Mouse (Mus musculus) left cerebral cortex, adult 11 months (tissue): Measurements from ENCODE around the gene Gnptab.

ENCODE experiments used
- DNase-seq: peaks from one replicate; pipeline ENCODE4 v3.0.0; 2022; ENCODE audit warnings: low spot score

The Gnptab gene

DNA sequence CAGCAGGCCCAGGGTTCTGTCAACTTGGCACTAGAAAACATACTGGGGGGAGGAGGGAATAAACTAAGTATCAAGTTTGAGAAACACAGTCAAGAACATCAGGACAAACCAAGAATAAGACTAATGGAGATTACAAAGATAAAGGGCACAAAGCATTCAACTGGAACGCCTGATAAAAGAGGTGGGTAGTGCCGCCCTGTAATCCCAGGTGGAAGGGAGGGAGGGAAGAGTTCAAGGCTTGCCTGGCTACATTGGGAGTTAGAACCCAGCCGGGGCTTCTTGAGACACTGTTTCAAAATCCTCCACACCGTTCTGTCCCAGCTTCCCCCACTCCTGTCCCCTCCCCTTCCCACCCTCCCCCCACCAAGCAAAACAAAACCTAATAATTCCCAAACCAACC is 1.3 kb upstream of the Gnptab start:
- DNase-seq = no peak

GRCm38 (mm10) chr10:88380002-88380401 is 1.1 kb downstream of the Gnptab start:
- DNase-seq = no peak

GRCm38 (mm10) chr10:88380430-88381060 is 1.6 kb downstream of the Gnptab start:
- DNase-seq = no peak

- no peak for DNase-seq
Observed at GRCm38 (mm10) chr10:88381286-88381685, 2.4 kb downstream of the Gnptab start.

- DNase-seq = no peak
Observed at GRCm38 (mm10) chr10:88382009-88382408, 3.1 kb downstream of the Gnptab start.

- no peak for DNase-seq
Observed at GRCm38 (mm10) chr10:88383479-88383878, 4.5 kb downstream of the Gnptab start.

DNA sequence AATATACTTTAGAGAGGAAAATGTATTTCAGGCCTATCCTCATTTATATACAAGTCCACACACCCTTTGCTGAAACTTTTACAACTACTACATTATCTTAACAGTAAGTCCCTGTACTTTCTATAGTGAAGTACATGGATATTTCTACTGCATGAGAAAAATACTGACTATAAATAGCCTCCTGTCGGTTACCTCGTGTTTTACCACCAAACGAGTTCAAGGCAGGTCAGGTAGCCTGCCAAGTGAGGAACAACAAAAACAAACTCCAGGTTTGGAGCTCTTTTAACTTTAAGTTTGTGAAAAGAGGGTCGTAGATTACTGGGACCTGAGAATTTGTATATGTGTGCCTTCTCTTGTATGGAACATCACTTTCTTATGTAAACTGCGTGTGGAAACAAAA is 5.1 kb downstream of the Gnptab start:
- DNase-seq = no peak

DNA sequence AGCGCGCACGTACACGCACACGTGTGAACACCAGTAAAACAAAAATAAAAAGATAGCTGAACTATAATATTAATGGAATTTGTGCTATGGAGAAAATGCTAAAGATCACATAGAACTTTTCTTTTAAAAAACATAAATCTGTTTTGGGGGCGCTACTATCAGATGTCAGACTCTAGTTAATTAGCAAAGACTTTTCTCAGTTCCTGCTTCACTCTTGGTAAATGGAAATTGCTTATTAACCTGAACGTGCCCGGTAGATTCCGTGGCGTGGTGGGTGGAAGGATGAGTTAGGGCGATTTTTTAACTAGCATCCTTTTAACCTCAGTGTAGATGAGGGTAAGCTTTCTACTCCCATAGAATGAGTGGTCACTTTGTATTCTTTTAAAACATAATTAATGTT is 6.4 kb downstream of the Gnptab start:
- DNase-seq = no peak

DNA sequence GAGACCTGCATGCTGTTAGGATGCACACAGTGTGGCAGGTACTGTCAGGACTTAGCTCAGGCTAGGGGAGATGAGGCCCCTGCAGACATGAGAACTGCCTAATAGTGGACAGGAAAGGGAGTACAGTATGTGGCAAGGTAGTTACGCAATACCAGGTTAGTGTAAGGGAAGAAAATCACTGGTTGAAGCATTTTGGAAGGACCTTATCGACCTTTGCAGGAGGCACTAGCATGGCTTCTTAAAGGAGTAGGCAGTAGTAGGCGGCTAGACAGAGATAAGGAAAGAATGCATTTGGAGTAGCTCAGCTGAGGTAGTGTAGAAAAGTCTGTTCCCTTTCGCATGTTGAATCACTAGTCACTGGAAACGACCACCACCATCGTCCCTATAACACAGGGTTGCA is 6.8 kb downstream of the Gnptab start:
- no peak for DNase-seq

DNA sequence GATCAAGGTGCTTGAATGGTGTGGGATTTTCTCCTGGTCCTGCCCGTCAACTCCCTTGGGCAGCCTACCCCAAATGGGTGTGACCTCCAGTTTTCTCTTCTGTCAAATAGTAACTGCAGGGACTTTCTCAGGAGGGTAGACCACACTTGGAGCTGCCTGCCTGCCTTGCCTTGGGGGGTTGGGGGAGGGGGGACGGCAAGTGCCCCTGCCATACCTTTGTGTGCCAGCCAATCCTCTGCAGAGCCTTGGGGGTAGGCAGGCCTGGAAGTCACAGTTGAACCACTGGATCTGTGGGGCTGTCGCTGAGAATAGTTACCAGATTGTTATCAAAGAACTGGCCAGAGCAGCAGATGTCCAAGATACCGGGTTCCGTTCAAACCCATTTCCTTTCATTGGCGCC is 7.3 kb downstream of the Gnptab start:
- DNase-seq = no peak

DNA sequence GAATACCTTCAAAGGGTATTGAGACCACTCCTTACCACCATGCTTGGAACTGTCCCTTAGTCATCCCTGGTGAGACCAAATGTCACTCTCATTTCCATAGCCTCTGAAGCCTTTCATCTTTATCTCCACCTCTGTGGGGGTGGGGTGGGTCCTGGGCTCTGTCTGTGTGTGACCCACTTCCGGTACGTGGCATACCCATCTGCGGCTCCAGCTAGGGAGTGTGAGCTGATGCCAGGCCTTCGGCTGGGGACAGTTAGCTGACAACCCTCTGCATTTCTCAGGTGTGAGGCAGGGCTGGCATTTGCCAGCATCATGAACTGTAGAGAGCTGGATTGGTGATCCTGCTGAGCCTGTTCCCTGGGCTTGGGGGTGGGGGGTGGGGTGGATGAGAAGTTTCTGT is 10.6 kb downstream of the Gnptab start:
- DNase-seq = no peak

DNA sequence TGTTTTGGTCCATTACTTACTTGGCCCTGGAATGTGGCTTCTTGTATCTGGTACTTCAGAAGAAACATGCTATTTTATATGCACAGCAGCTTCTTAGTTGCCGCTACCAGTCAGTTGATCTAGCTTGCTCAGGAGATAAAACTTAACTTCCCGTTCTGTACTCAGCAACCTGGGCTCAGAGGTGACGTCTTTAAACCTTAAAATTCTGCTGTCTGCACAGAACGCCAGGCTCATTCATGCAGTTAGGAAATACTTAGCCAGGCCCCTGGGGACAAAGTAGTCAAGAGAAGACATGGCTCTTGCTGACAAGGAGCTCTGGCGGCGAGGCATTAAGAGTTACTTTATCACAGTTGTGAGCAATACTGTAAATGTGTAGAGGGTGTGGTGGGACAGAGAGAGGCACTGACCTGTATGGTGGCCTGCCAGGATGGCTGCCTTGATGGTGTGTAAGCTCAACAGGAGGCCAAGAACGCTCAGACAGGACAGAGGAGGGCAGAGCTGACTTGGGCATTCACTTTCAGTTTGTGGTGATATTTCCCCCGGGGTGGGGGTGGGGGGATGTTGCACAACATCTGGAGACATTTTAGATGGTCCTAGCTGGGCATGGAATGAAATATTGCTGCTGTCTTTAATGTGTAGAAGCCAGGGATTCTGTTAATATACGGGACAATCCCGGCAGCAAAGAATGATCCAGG is 11.3 kb downstream of the Gnptab start:
- DNase-seq = no peak

GRCm38 (mm10) chr10:88391495-88391894 is 12.6 kb downstream of the Gnptab start:
- DNase-seq = no peak

- no peak for DNase-seq
Observed at GRCm38 (mm10) chr10:88392181-88392847, 13.4 kb downstream of the Gnptab start.

DNA sequence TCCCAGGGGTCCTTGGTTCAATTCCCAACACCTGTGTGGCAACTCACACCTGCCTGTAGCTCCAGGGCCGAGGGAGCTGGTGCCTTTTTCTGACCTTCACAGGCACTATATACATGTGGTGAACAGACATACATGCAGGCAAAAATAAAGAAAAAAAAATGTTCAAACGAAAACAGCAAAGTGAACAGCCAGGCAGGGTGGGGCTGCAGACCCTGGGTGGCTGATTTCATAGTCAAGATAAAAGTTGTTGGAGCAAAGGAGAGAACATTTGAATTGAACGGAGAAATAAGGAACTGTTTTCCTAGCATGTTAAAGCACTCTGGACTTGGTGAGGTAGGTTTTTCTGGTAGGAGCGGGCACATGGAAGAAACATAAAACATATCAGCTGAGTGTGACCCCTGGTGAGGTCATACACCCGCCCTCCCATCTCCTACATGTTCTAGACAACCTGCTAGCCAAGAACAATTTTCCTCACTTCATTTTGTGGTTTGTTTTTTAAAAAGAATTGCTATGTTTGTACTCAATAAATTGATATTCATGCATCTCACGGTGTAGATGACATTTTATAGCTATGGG is 19.8 kb downstream of the Gnptab start:
- DNase-seq = no peak

- DNase-seq = no peak
Observed at GRCm38 (mm10) chr10:88399271-88399670, 20.3 kb downstream of the Gnptab start.

DNA sequence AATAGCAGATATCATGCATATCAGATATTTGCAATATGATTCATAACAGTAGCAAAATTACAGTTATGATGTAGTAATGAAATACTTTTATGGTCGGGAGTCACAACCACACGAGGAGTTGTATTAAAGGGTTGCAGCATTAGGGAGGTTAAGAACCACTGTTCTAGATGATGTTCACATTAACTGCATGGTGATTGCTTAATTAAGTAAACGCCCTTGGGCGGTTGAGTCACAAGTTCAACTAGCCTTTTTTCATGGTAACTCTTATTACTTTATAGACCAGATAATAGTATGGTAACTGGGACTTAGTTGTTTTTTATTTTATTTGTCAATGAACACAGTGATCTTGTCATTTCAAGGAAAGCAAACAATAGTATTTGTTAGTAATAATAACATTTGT is 24.1 kb downstream of the Gnptab start:
- no peak for DNase-seq

- DNase-seq = no peak
Observed at GRCm38 (mm10) chr10:88404220-88404619, 25.3 kb downstream of the Gnptab start.

GRCm38 (mm10) chr10:88405812-88406211 is 26.9 kb downstream of the Gnptab start:
- DNase-seq = no peak

DNA sequence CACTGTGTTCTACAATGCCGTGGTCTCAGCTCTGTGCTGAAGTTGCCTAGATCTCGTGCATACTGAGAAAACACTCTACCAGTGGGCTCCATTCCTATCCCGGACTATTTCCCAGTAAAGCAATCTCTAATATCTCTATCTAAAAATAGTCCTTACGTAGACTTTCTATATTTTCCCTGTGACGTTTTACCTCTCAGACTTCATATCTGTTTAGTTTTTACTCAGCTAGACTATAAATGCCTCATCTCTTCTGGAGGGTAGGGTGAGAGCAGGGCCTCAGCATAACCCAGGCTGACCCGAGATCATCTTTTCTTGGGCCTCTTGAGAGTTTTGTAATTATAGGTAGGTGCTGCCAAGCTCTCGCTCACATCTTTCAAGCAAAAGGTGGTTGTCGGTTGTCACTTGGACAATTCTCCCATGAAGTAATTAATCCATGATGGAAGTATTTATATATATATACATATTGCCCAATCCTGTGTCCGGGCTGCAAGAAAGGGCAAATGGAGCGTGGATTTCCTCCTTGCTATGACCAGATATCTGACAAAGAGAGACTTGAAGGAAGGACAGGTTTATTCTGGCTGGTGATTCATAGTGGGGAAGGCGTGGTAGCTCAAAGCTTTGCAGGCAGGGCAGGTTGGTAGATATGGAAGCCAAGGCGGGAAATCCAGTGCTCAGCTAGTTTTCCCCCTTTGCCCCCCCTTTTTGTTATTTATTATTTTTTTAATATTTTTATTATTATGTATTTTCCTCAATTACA is 29.1 kb downstream of the Gnptab start:
- no peak for DNase-seq

DNA sequence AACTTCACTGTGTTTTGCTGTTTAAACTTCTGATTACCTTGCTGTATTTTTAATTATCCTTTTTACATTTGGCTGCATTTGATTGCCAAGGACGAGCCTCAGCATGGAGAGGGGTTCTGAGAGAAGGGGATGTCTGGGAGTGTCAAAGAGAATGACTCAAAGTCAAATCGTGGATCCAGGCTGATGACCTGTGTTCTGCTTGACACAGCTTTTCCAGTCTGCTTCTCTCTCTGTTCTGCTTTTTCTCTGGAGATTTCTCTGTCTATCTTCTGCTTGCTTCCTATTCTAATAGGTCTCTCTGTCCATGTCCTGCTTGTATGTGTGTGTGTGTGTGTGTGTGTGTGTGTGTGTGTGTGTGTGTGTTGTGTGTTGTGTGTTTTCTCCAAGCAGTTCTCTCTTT is 30.8 kb downstream of the Gnptab start:
- no peak for DNase-seq

- no peak for DNase-seq
Observed at GRCm38 (mm10) chr10:88412290-88412995, 33.5 kb downstream of the Gnptab start.
